Mouse (Mus musculus) embryonic fibroblast, embryonic 13.5 days (primary cell): ENCODE results near the gene Ctsl.

Experiments
- CTCF ChIP-seq: IDR thresholded peaks from 2 replicates; pipeline ENCODE4 v1.5.1; 2011; ENCODE audit warnings: mild to moderate bottlenecking, control low read depth, low read length, moderate library complexity, borderline replicate concordance; ENCODE audit not compliant: insufficient read depth
- POLR2A ChIP-seq: IDR thresholded peaks from 2 replicates; pipeline ENCODE4 v1.6.1; 2011; ENCODE audit warnings: low read depth, mild to moderate bottlenecking, control low read depth, low read length, moderate library complexity

DNA sequence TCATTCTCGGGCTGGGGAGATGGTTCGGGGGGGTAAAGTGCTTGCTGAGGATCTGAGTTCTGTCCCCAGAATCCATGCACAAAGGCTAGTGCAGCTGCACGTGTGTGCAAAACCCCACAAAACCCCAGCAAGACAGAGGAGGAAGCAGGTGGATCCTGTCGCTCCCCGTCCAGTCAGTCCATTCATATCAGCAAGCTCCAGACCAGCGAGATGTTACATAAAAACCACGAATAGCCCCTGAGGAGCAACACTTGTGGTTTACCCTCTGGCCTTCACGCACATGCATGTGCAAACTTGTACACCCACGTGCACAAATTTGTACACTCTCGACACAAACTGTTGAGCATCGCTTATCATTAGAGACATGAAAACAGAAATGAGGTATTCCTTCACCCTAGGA is 60.8 kb downstream of the Ctsl start:
- TF ChIP-seq CTCF (no peak), POLR2A (no peak)
